Mouse (Mus musculus) heart, adult 2 months (tissue): Measurements from ENCODE around the gene Cd300c. TPM values are rescaled to one million over a fixed set of nuclear protein-coding genes. Genes with fewer than 3 reads are reported as not detected.
A peak's percentile ranks its signal among the peaks of the same experiment; 100 is the strongest.

ENCODE experiments used
- DNase-seq, 2 experiments: peaks; one replicate each; pipeline ENCODE4 v3.0.0; 2021
- H3K27ac ChIP-seq: fragments of 200-600 bp; 2 replicates; pipeline ENCODE4 v1.8.1; 2022
- H3K27me3 ChIP-seq: fragments of 200-500 bp; 2 replicates; pipeline ENCODE4 v1.6.1; 2012; ENCODE audit warnings: mild to moderate bottlenecking, low read length, inconsistent platforms, mixed read lengths; ENCODE audit not compliant: control insufficient read depth, insufficient read depth
- H3K36me3 ChIP-seq: fragments of 200-500 bp; 2 replicates; pipeline ENCODE4 v1.6.1; 2012; ENCODE audit warnings: low read length, inconsistent platforms; ENCODE audit not compliant: control insufficient read depth, insufficient read depth
- H3K4me1 ChIP-seq: fragments of 200-500 bp; 2 replicates; pipeline ENCODE4 v1.6.1; 2011; ENCODE audit warnings: low read length; ENCODE audit not compliant: control insufficient read depth, insufficient read depth
- H3K4me3 ChIP-seq: fragments of 200-600 bp; 2 replicates; pipeline ENCODE4 v1.8.1; 2022
- H3K79me2 ChIP-seq: fragments of 200-500 bp; replicated peaks from 2 replicates; pipeline ENCODE4 v1.6.1; 2012; ENCODE audit warnings: mild to moderate bottlenecking, inconsistent platforms, low read length, moderate library complexity, mixed read lengths; ENCODE audit not compliant: control insufficient read depth, insufficient read depth
- H3K9ac ChIP-seq: fragments of 200-500 bp; 2 replicates; pipeline ENCODE4 v1.6.1; 2012; ENCODE audit warnings: low read depth, mild to moderate bottlenecking, control low read depth, inconsistent platforms, low read length, mixed read lengths
- CTCF ChIP-seq: fragments of 200-600 bp; IDR thresholded peaks from 2 replicates; pipeline ENCODE4 v1.8.1; 2022; ENCODE audit warnings: antibody characterized with exemption, mild to moderate bottlenecking, moderate library complexity
- EP300 ChIP-seq: fragments of 200-500 bp; IDR thresholded peaks from 2 replicates; pipeline ENCODE4 v1.6.1; 2011; ENCODE audit warnings: low read depth, low read length, control low read depth; ENCODE audit not compliant: insufficient read depth
- POLR2A ChIP-seq: fragments of 200-500 bp; IDR thresholded peaks from 2 replicates; pipeline ENCODE4 v1.6.1; 2011; ENCODE audit warnings: mild to moderate bottlenecking, low read depth, low read length, control low read depth; ENCODE audit not compliant: insufficient read depth
- WGBS: fragments of 180-500 bp; shearing (Covaris S2); methylation state at CpG from one replicate; pipeline ENCODE4 v1.1.7; 2018; 5-methylcytosine and 5-hydroxymethylcytosine counted together
- intact Hi-C: fragments of 180-260 bp; cut with DNase I; formaldehyde crosslinking; loops from one replicate; pipeline ENCODE4 v1.15.1; 2025
- polyA plus RNA-seq: library from polyadenylated mRNA; depleted of rRNA; stranded (reverse); fragments of >200 nt; gene quantifications from 2 replicates; pipeline ENCODE4 v1.2.3, GENCODE M21; 2012
- total RNA-seq, 2 experiments: library from RNA; stranded (reverse); gene quantifications; 2 replicates each; pipeline ENCODE4 v1.2.3; 2021

Cd300c gene
- total and polyA plus RNA-seq, 3 experiments: not detected

DNA sequence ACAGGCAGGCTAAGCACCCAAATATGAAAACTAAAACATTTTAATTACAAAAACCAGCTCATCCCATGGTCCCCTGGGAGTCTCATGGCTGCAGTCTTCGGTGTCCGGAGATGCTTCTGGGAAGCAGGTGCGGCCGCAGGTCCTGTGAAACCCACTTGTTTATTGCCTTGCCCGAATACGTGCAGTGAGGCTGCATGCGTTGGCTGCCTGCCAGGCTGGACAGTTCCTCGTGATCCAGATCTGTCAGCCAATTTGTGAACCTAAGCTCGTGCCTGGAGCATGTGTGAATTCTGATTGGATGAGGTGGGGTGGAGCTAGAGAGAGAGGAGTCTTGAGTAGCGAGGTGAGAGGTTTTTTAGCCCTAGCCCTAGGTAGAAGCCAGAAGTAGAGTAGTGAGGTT, 3.8 kb upstream of the Cd300c start:
- 65% methylated on average over 10 of the region's 10 CpGs for WGBS
- H3K4me3 ChIP-seq: no peak overlapping the region

GRCm38 (mm10) chr11:114965182-114965828, 3.7 kb downstream of the Cd300c start:
- H3K27me3 ChIP-seq: no peaks in the 10 kb centered on the region; the same call in 1 of the 2 replicates
- H3K4me3 ChIP-seq: no peak overlapping the region
- H3K27ac ChIP-seq: no peak overlapping the region
- intact Hi-C loops: no loop called here
- H3K4me1 ChIP-seq: peaks cover 4% of the 10 kb centered on the region
- no peak overlapping the region for H3K9ac ChIP-seq
- no peak for TF ChIP-seq CTCF
- TF ChIP-seq POLR2A: no peak
- TF ChIP-seq EP300: no peak
- DNase-seq: peak in 1 of 2 experiments; percentile 14
- no peaks in the 10 kb centered on the region for H3K36me3 ChIP-seq
- 37% methylated on average over 3 of the region's 3 CpGs for WGBS
- H3K79me2 ChIP-seq: no peaks in the 10 kb centered on the region

More for the DNA sequence above, 3.8 kb upstream of the Cd300c start:
- Histone ChIP-seq H3K36me3 (no peaks in the 10 kb centered on the region), H3K9ac (no peak overlapping the region), H3K27me3 (no peaks in the 10 kb centered on the region), H3K4me1 (no peaks in the 10 kb centered on the region; the same call in 1 of the 2 replicates), H3K27ac (no peak overlapping the region), H3K79me2 (no peaks in the 10 kb centered on the region)
- intact Hi-C loops: no loop called here
- no peak for DNase-seq
- no peak for TF ChIP-seq POLR2A
- TF ChIP-seq CTCF: no peak
- TF ChIP-seq EP300: no peak

DNA sequence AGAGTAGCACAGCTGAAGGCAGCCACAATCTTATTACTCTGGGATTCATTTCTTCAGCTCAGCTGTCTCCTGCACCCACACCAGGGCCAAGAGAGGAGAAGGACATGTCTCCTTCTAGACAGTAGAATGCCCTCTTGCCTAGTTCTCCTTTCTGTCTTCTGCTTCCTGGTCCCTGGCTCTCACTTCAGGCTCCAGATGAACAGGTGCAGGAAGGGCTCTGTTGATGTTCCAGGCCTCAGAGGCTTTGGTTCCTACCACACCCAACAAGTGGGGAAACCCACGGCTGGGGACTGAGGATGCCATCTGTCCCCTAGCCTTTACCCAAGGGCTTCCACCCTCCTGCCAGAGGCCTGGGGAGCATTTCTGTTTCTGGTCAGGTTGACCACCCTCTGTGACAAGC, 8.6 kb downstream of the Cd300c start:
- 62% methylated on average over 1 of the region's 1 CpGs for WGBS
- no peaks in the 10 kb centered on the region for H3K79me2 ChIP-seq
- no peaks in the 10 kb centered on the region for H3K36me3 ChIP-seq
- H3K27me3 ChIP-seq: no peaks in the 10 kb centered on the region
- H3K4me3 ChIP-seq: no peak overlapping the region
- no peak overlapping the region for H3K9ac ChIP-seq
- no peaks in the 10 kb centered on the region for H3K4me1 ChIP-seq
- no peak overlapping the region for H3K27ac ChIP-seq
- no peak for DNase-seq
- intact Hi-C loops: no loop called here
- TF ChIP-seq EP300: no peak
- TF ChIP-seq POLR2A: no peak
- no peak for TF ChIP-seq CTCF

GRCm38 (mm10) chr11:114934144-114934543, 34.8 kb downstream of the Cd300c start, which contains the start of gene Cd300lb:
Cd300lb (minus strand) TSS chr11:114934386.
- no peak for DNase-seq
- TF ChIP-seq EP300: no peak
- TF ChIP-seq POLR2A: no peak
- Histone ChIP-seq H3K4me3 (no peak within 1 kb of the TSS), H3K27ac (no peak within 1 kb of the TSS), H3K79me2 (no peaks in the 10 kb centered on the region), H3K9ac (no peak within 1 kb of the TSS), H3K4me1 (peaks cover 2% of the 10 kb centered on the region), H3K36me3 (no peaks in the 10 kb centered on the region), H3K27me3 (no peaks in the 10 kb centered on the region)
- intact Hi-C loops: no loop called here
- 31% methylated on average over 6 of the region's 6 CpGs for WGBS

GRCm38 (mm10) chr11:114933591-114933990, 35.4 kb downstream of the Cd300c start:
- DNase-seq: no peak
- no peaks in the 10 kb centered on the region for H3K36me3 ChIP-seq
- no peaks in the 10 kb centered on the region for H3K79me2 ChIP-seq
- H3K4me1 ChIP-seq: peaks cover 2% of the 10 kb centered on the region
- H3K9ac ChIP-seq: no peak overlapping the region
- intact Hi-C loops: no loop called here
- H3K4me3 ChIP-seq: no peak overlapping the region
- no peak for TF ChIP-seq POLR2A
- no peak for TF ChIP-seq CTCF
- TF ChIP-seq EP300: no peak
- 71% methylated on average over 4 of the region's 4 CpGs for WGBS
- H3K27ac ChIP-seq: no peak overlapping the region
- H3K27me3 ChIP-seq: no peaks in the 10 kb centered on the region

DNA sequence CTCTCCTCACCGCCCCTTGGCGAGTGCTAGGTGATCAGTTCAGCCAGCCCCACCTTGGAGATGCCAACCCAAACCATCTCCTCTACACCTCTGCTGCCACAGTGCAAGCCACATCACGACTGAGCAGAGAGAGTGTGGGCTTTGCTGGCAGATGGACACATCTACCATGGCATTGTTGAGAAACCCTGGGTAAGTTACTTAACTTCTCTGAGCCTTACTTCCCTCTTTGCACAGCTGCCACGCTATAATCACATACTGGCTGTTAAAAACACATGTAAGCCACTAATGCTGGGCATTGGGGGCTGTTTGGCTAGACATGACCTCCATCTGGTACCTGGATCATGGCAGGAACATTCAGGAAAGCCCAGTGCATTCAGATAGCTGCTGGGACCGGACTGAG, 37.9 kb downstream of the Cd300c start:
- Histone ChIP-seq H3K9ac (no peak overlapping the region), H3K4me3 (no peak overlapping the region), H3K79me2 (no peaks in the 10 kb centered on the region), H3K4me1 (peaks cover 2% of the 10 kb centered on the region), H3K27ac (no peak overlapping the region), H3K36me3 (no peaks in the 10 kb centered on the region), H3K27me3 (no peaks in the 10 kb centered on the region)
- TF ChIP-seq POLR2A (no peak), EP300 (no peak), CTCF (no peak)
- no peak for DNase-seq
- WGBS: 80% methylated on average over 5 of the region's 5 CpGs
- intact Hi-C loops: no loop called here
